Mouse (Mus musculus) central nervous system, embryonic 14 days (tissue): Measurements from ENCODE around the gene Pafah1b3. TPM values are rescaled to one million over a fixed set of nuclear protein-coding genes. Genes with fewer than 3 reads are reported as not detected.

Source experiments
- polyA plus RNA-seq: library from polyadenylated mRNA; depleted of rRNA; stranded (reverse); fragments of >200 nt; gene quantifications from 2 replicates; pipeline ENCODE4 v1.2.3, GENCODE M21; 2012; rRNA removed

The Pafah1b3 gene
- 586 and 600 TPM in 2 replicates for polyA plus RNA-seq

DNA sequence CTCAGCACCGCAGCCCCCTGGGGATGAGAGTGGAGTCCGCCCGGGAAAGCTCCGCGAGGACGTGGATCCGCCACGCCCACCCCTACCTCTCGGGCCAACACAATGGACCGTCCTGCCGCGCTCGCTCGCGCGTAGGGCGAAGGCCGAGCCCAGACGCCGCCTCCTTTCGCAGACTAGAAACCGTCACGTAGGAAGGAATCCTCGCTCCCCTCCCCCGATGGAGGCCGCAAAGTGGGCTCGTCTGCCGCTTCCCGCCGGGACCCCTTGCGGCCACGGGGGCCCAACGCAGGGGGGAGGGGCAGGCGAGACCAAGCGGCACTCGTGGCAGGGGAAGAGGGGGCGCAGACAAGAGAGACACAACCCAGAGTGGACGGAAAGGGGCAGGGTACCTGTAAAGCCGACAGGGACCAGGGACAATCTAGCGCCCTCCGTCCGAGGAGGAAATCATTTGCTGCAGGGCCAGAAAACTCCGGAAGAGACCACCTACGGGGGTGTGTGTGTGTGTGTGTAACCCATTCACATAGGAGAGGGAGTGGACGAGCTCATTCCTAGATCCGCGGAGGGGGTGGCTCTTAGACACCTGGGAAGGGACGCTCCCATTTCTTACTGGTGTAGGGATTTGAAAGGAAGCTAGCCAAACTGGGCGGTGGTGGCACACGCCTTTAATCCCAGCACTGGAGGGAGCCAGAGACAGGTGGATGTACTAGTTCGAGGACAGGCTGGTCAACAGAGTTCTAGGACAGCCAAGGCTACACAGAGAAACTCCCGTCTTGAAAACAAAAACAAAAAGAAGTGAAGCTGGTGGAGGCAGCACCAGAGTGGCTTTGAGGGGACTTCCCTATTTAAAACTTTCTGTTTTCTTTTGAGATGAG, at the start of gene Pafah1b3:
Pafah1b3 (minus strand) TSS at position 533 of the 872 bp plus-strand sequence.

DNA sequence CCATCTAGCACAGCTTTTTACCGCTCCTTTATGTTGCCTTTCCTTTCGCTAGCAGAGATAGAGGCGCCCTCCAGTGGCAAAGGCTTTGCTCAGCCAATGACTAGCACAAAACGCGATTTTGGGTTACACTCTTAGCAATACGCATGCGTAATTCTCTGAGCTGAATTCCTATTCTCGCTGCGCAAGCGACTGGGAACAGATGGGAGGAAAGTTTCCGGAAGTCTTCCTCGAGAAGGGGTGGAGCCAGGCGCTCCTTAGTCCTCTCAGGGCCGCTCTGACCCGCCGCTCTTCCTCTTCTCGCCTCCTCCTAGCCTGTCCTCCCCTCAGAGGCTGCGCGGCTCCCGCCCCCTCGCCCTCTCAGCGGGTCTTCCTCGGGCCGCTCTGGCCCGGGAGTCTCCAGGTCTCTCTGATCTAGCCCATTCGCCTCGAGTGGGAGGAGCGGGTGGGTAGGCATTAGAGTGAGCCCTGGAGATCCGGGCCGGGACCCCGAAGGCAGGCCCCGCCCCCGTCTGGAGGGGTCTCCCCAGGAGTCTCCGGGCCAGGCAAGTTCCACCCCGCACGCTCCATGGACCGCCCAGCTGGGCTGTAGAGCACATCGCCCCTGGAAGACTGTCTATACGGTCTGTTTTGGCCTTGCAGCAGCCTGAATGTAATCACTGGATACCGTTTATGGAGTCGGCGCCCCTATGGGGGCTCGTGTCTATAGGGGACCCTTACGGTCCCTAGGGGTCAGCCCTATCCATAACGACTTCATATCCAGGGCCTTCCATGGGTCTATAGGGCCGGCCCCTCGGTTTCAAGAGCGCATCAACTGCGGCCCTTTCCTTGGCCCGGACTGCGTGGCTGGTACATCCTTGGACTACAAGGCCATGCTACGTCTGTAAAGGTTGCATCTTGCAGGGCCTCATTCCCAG, 19.0 kb upstream of the Pafah1b3 start, which contains the start of gene Megf8:
Megf8 (plus strand) TSS at position 633 of the 914 bp plus-strand sequence.

DNA sequence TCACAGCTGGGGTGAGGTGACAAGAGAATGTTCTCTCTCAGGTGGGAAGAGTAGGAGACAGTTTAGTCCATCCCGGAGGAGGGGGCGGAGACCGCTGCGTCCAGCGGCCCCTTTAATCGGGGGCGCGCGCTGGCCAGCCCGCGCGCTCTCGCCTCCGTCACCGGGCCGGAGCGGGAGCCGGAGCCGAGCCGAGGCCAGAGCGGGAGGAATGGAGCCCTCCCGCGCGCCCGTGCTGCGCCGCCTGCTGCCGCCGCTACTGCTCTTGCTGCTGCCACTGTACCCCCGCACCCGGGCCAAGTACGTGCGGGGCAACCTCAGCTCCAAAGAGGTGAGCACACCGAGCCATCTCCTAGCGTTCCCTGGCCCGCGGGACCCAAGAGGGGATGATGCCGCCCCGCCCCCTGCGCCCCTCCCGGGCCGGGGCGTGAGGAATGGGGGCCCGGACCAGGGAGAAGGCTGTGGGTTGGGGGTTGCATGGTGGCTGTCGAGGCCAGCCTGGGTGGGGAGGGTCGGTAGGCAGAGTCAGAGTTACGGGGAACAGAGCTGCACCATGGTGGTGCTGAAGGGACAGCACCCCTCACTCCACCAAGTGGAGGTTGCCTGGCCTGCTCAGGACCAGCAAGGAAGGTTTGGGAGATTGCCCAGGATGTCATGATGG, 8.3 kb upstream of the Pafah1b3 start, which contains the start of gene Tmem145:
Tmem145 (plus strand) TSS at position 151 of the 658 bp plus-strand sequence.

DNA sequence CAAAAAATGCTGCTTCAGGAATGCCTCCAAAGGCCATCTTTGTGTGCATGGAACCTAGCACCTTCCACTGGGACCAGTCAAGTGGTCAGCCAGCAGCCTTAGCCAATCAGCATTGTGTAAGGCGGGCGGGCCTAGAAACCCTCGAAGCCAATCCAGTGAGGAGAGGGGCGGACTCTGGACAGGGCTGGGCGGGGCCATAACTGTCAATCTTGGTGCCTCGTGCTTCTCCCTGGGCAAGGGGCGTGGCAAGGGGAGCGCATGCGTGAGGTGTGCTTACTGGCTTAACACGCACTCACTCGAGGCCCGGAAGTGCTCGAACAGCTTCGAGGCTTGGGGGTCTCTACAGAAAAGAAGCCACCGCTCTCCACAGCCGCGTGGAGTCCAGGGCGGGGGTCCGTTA, 3.3 kb upstream of the Pafah1b3 start, which contains the start of gene Prr19:
Prr19 (plus strand) TSS at position 349 of the 400 bp plus-strand sequence.

DNA sequence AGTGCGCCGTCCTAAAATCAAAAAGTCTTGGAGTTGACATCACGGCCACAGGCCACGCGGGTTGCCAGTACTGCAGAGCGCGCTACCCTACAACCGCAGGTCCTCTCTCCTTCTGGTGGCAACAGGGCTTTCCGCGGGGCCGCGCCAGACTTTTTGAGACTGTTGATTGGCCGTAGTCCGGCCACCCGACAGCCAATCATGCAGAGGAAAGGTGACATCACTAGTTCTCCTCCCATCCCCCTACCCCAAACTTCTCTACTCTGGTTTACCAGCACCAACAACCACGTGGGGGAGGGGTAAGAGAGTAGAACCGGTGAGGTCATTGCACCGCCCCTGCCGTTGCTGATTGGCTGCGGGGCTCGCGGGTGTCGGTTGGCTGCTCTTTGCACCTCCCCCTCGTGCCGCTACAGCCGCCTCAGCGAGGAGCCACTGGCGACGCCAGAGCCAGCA, 30.5 kb downstream of the Pafah1b3 start, which contains the start of gene Cic:
Cic (plus strand) TSS at position 404 of the 450 bp plus-strand sequence.

DNA sequence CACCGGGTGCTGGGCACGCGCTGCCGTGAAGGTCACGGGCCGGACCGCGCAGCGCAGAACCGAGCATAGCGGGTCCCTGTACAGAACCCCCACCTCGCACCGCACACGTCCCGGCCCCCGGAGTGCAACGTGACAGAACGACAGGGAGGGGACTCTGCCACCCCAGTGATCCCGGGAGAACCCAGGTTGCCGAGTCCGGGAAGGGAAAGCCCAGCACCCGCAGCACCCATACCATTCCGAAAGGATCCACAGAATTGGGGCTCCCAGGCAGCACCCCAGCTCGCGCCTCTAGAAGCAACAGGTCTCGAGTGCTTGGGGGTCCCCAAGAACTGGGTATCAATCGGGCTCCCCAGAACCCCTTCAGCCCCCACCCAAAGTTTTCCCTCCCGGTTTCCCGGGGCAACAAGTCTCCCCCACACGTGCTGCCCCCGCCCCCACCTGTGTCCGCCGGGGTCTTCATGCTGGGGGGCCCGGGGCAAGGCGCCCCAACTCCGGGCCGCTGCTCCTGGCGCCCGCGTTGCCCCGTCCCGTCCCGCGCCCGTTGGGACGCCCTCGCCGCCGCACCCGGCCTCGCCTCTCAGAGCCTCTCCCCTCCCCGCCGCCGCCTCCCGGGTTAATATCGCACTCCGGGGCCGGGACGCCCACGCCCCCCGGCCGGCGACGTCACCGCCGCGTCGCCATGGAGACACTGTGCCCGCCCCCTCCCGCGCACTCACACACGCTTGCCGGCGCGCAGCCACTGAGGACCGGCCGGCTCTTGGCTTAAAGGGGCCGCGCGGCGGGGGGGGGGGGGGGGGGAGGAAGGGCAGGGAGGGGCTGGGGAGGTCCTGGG, 47.4 kb downstream of the Pafah1b3 start, which contains the start of gene Erf:
Erf (minus strand) TSS at position 621 of the 832 bp plus-strand sequence.

Other genes starting within 250 kb of the Pafah1b3 start
- 120 and 130 TPM in 2 replicates for gene Grik5, start 225.6 kb downstream of the Pafah1b3 start, polyA plus RNA-seq
- gene Zfp574, start 225.4 kb downstream of the Pafah1b3 start, polyA plus RNA-seq = 36.7 and 37.7 TPM in 2 replicates
- gene Pou2f2, start 118.3 kb downstream of the Pafah1b3 start, polyA plus RNA-seq = 37.3 and 37.7 TPM in 2 replicates
- gene Dedd2, start 77.4 kb downstream of the Pafah1b3 start, polyA plus RNA-seq = 14.1 and 16.0 TPM in 2 replicates
- gene Zfp526, start 76.6 kb downstream of the Pafah1b3 start, polyA plus RNA-seq = 8.8 and 9.1 TPM in 2 replicates
- gene Gsk3a, start 60.1 kb downstream of the Pafah1b3 start, polyA plus RNA-seq = 199 and 203 TPM in 2 replicates
- 28.3 and 33.7 TPM in 2 replicates for gene Erf, start 47.2 kb downstream of the Pafah1b3 start, polyA plus RNA-seq
- gene Cic, start 30.3 kb downstream of the Pafah1b3 start, polyA plus RNA-seq = 144 and 151 TPM in 2 replicates
- gene Prr19, start 3.4 kb upstream of the Pafah1b3 start, polyA plus RNA-seq = 1.3 and 2.1 TPM in 2 replicates
- gene Tmem145, start 8.1 kb upstream of the Pafah1b3 start, polyA plus RNA-seq = 122 and 148 TPM in 2 replicates
- gene Megf8, start 19.2 kb upstream of the Pafah1b3 start, polyA plus RNA-seq = 45.9 and 47.2 TPM in 2 replicates
- gene Cnfn, start 71.7 kb upstream of the Pafah1b3 start, polyA plus RNA-seq = 0.11 TPM in 1 of 2 replicates, not detected in the other
- gene Lipe, start 100.7 kb upstream of the Pafah1b3 start, polyA plus RNA-seq = 11.5 and 12.0 TPM in 2 replicates
- gene Cxcl17, start 114.9 kb upstream of the Pafah1b3 start, polyA plus RNA-seq = 0.10 TPM in 1 of 2 replicates, not detected in the other
- 1.1 and 1.3 TPM in 2 replicates for gene Ceacam1, start 179.6 kb upstream of the Pafah1b3 start, polyA plus RNA-seq
- gene Ceacam2, start 241.9 kb upstream of the Pafah1b3 start, polyA plus RNA-seq = not detected in 2 replicates